Mouse (Mus musculus) heart, adult 2 months (tissue): ENCODE results near the gene Pde6d. TPM values are rescaled to one million over a fixed set of nuclear protein-coding genes. Genes with fewer than 3 reads are reported as not detected.

Experiments
- DNase-seq, 2 experiments: peaks; one replicate each; pipeline ENCODE4 v3.0.0; 2021
- H3K27ac ChIP-seq: fragments of 200-600 bp; 2 replicates; pipeline ENCODE4 v1.8.1; 2022
- H3K27me3 ChIP-seq: fragments of 200-500 bp; 2 replicates; pipeline ENCODE4 v1.6.1; 2012; ENCODE audit warnings: mild to moderate bottlenecking, low read length, inconsistent platforms, mixed read lengths; ENCODE audit not compliant: control insufficient read depth, insufficient read depth
- H3K36me3 ChIP-seq: fragments of 200-500 bp; 2 replicates; pipeline ENCODE4 v1.6.1; 2012; ENCODE audit warnings: low read length, inconsistent platforms; ENCODE audit not compliant: control insufficient read depth, insufficient read depth
- H3K4me1 ChIP-seq: fragments of 200-500 bp; 2 replicates; pipeline ENCODE4 v1.6.1; 2011; ENCODE audit warnings: low read length; ENCODE audit not compliant: control insufficient read depth, insufficient read depth
- H3K4me3 ChIP-seq: fragments of 200-600 bp; 2 replicates; pipeline ENCODE4 v1.8.1; 2022
- H3K79me2 ChIP-seq: fragments of 200-500 bp; replicated peaks from 2 replicates; pipeline ENCODE4 v1.6.1; 2012; ENCODE audit warnings: mild to moderate bottlenecking, inconsistent platforms, low read length, moderate library complexity, mixed read lengths; ENCODE audit not compliant: control insufficient read depth, insufficient read depth
- H3K9ac ChIP-seq: fragments of 200-500 bp; 2 replicates; pipeline ENCODE4 v1.6.1; 2012; ENCODE audit warnings: low read depth, mild to moderate bottlenecking, control low read depth, inconsistent platforms, low read length, mixed read lengths
- CTCF ChIP-seq: fragments of 200-600 bp; IDR thresholded peaks from 2 replicates; pipeline ENCODE4 v1.8.1; 2022; ENCODE audit warnings: antibody characterized with exemption, mild to moderate bottlenecking, moderate library complexity
- EP300 ChIP-seq: fragments of 200-500 bp; IDR thresholded peaks from 2 replicates; pipeline ENCODE4 v1.6.1; 2011; ENCODE audit warnings: low read depth, low read length, control low read depth; ENCODE audit not compliant: insufficient read depth
- POLR2A ChIP-seq: fragments of 200-500 bp; IDR thresholded peaks from 2 replicates; pipeline ENCODE4 v1.6.1; 2011; ENCODE audit warnings: mild to moderate bottlenecking, low read depth, low read length, control low read depth; ENCODE audit not compliant: insufficient read depth
- WGBS: fragments of 180-500 bp; shearing (Covaris S2); methylation state at CpG from one replicate; pipeline ENCODE4 v1.1.7; 2018; 5-methylcytosine and 5-hydroxymethylcytosine counted together
- intact Hi-C: fragments of 180-260 bp; cut with DNase I; formaldehyde crosslinking; loops from one replicate; pipeline ENCODE4 v1.15.1; 2025
- polyA plus RNA-seq: library from polyadenylated mRNA; depleted of rRNA; stranded (reverse); fragments of >200 nt; gene quantifications from 2 replicates; pipeline ENCODE4 v1.2.3, GENCODE M21; 2012; rRNA removed
- total RNA-seq, 2 experiments: library from RNA; stranded (reverse); gene quantifications; 2 replicates each; pipeline ENCODE4 v1.2.3; 2021

Pde6d gene
- total and polyA plus RNA-seq, 3 experiments = 27.9 to 47.6 (median 40.4) TPM

- no peaks in the 10 kb centered on the region for H3K27me3 ChIP-seq
- H3K4me3 ChIP-seq = no peak overlapping the region
- H3K27ac ChIP-seq = no peak overlapping the region; the same call in 1 of the 2 replicates
- DNase-seq = no peak
- no peak overlapping the region for H3K9ac ChIP-seq
- intact Hi-C loops = no loop called here
- H3K79me2 ChIP-seq = no peaks in the 10 kb centered on the region
- WGBS = 67% methylated on average over 5 of the region's 5 CpGs
- TF ChIP-seq CTCF = no peak
- no peak for TF ChIP-seq POLR2A
- TF ChIP-seq EP300 = no peak
- H3K36me3 ChIP-seq = no peaks in the 10 kb centered on the region
- peaks cover 14% of the 10 kb centered on the region for H3K4me1 ChIP-seq
Observed at GRCm38 (mm10) chr1:86497361-86497760, 85.1 kb downstream of the Pde6d start.

GRCm38 (mm10) chr1:86496340-86496739 lies 86.1 kb downstream of the Pde6d start:
- Histone ChIP-seq H3K4me1 (peaks cover 20% of the 10 kb centered on the region), H3K9ac (no peak overlapping the region), H3K27ac (no peak overlapping the region), H3K27me3 (no peaks in the 10 kb centered on the region), H3K79me2 (no peaks in the 10 kb centered on the region), H3K36me3 (no peaks in the 10 kb centered on the region), H3K4me3 (no peak overlapping the region)
- 89% methylated on average over 4 of the region's 4 CpGs for WGBS
- intact Hi-C loops = no loop called here
- no peak for TF ChIP-seq CTCF
- TF ChIP-seq EP300 = no peak
- TF ChIP-seq POLR2A = no peak
- DNase-seq = no peak

GRCm38 (mm10) chr1:86493783-86494182 lies 88.6 kb downstream of the Pde6d start:
- Histone ChIP-seq H3K4me3 (no peak overlapping the region), H3K27me3 (no peaks in the 10 kb centered on the region), H3K4me1 (peaks cover 21% of the 10 kb centered on the region), H3K79me2 (no peaks in the 10 kb centered on the region), H3K27ac (no peak overlapping the region), H3K36me3 (peaks cover 2% of the 10 kb centered on the region; the same call in 1 of the 2 replicates), H3K9ac (no peak overlapping the region)
- no peak for DNase-seq
- 86% methylated on average over 3 of the region's 3 CpGs for WGBS
- intact Hi-C loops = no loop called here
- TF ChIP-seq POLR2A (no peak), EP300 (no peak), CTCF (no peak)

Other genes with a start within 250 kb of the Pde6d start
- gene Ncl, start 223.2 kb downstream of the Pde6d start, total RNA-seq = 100 to 1,000 TPM in 1 of 2 experiments, 10 to 100 TPM in 1; 95.9 to 120 TPM
- 7.2 and 10.3 TPM in 2 replicates for gene Ncl, start 223.2 kb downstream of the Pde6d start, polyA plus RNA-seq
- gene Nmur1, start 156.4 kb downstream of the Pde6d start, total RNA-seq = not detected
- not detected in 2 replicates for gene Nmur1, start 156.4 kb downstream of the Pde6d start, polyA plus RNA-seq
- not detected for gene Tex44, start 156.3 kb downstream of the Pde6d start, total RNA-seq
- 0.12 and 0.18 TPM in 2 replicates for gene Tex44, start 156.3 kb downstream of the Pde6d start, polyA plus RNA-seq
- 100 to 1,000 TPM; 200 to 227 TPM for gene Ptma, start 55.9 kb downstream of the Pde6d start, total RNA-seq
- gene Ptma, start 55.9 kb downstream of the Pde6d start, polyA plus RNA-seq = 169 and 177 TPM in 2 replicates
- gene Cops7b, start 275 bp upstream of the Pde6d start, total RNA-seq = 10 to 100 TPM; 11.2 to 12.0 TPM
- gene Cops7b, start 275 bp upstream of the Pde6d start, polyA plus RNA-seq = 18.2 and 22.4 TPM in 2 replicates
- not detected for gene Nppc, start 87.9 kb upstream of the Pde6d start, total RNA-seq
- gene Nppc, start 87.9 kb upstream of the Pde6d start, polyA plus RNA-seq = 0.14 TPM in 1 of 2 replicates, not detected in the other
- 10 to 100 TPM in 1 of 2 experiments, 1 to 10 TPM in 1; 9.0 to 10.2 TPM for gene Dis3l2, start 121.2 kb upstream of the Pde6d start, total RNA-seq
- 7.8 and 11.1 TPM in 2 replicates for gene Dis3l2, start 121.2 kb upstream of the Pde6d start, polyA plus RNA-seq